Mouse (Mus musculus) embryo, embryonic 11.5 days (tissue): ENCODE data around the gene Pigo.
A peak's percentile ranks its signal among the peaks of the same experiment; 100 is the strongest.
"Not testable (repeated sequence)": the region's sequence is repeated elsewhere in the genome, so short reads cannot be mapped to it uniquely, and the experiment has no call there.

Source experiments
- DNase-seq: peaks from one replicate; pipeline ENCODE4 v3.0.0-alpha.2; 2012; ENCODE audit warnings: low read depth, low spot score

Gene Pigo

DNA sequence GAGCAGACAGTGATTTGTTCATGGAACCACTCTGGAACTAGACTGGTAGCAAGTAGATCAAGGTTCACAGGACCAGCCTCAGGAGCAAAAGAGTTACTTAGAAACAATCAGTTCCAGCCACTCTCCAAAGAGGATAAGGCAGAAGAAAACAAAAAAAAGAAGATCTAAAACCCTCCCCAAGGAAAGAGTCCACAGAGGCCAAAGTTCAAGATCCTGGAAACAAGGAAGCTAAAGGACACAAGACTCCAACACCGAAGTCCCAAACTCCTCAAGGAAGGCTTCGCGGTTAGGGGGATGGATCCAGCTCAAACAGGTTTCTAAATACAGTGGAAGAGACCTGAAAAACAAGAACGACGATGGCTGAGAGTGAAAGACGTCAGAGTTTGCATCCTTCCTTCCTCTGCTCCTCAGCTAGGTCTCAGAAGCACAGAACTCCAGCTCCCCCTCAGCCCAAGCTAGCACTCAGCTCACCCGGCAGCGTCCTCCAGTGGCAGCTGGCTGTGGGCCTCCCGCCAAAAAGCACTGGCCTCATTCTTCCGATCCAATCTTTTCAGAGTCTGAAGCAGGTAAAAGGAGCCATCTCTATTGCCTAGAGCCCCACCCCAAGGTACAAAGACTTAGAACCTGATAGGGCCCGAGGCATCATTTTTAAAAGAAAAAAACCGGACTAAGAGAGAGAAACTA is 22.7 kb downstream of the Pigo start:
- no peak for DNase-seq

DNA sequence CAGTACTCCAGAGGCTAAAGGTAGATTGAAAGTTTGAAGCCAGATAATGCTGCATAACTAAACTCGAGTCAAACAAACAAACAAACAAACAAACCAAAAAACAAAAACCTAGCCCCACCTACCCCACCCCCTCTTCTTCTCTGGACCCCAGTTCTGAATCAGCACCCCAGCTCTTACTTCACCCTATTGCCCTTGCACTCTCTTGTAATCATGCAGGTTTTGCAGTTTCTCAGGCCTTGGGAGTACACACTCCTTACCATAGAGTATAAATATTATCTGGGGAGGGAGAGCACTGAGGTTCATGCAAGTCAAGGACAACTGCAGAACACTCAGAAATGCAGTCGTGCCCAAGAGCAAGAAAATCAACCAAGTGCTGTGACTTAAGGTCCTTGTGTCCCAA is 24.3 kb downstream of the Pigo start:
- no peak for DNase-seq

DNA sequence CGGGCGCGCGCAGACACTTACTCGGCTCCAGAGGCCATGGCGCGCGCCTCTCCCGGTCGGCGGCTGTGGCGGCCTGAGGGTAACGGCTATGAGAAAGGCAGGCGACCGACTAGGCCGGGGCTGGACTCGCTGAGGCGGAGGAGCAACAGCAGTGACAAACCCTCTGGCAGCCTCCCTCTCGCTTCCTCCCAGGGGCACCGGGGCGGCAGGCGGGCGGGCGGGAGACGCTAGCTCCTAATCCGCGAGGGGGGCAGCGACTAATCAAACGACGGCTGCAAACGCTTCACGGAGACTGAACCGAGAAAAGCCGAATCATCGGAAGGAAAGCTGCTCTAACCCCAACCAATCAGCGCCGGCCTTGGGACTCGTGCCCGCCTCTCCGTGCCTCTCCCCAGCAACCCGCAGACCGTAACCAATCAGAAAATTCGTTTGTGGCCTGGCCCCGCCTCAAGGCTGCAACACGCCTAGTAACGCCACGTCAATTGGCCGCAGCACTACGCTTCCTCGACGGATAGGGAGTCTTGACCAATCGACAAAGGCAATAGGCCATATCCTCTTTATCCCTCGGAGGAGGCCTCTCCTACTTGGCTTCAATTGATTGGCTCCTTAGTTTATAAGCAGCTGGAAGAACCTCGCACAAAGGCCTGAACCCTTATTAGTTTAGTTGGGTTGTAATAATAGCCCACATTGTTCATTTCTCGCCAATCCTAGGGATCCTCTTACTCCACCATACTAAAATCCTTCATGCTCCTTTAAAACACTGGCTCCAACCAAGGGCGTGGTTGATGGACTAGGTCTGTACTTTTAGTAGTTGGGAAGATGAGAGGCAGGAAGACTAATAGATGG is 25.3 kb downstream of the Pigo start, which contains the start of gene Vcp:
TSS of gene Vcp (minus strand) at position 367 of the 846 bp plus-strand sequence.
- DNase-seq = peak; percentile 94

- DNase-seq = peak; percentile 61
Measured at GRCm38 (mm10) chr4:42999451-43000140, 26.0 kb downstream of the Pigo start.

- DNase-seq = no peak
Measured at GRCm38 (mm10) chr4:42998022-42998421, 27.6 kb downstream of the Pigo start.

DNA sequence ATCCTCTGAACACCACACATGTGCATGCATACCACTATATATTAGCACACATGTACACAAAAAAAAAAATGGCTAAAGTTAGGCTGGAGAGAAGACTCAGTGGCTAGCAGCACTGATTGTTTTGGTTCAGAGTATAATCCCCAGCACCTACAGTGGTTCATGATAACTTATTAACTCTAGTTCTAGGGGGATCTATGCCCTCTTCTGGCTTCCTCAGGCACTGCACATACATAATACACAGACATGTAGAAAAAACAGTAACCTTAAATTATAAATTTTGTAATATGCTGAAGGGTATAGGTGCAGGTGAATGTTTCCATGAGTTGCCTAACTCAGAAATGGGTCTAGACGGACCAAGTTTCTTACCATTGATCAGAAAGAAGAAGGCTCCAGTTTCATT is 37.3 kb downstream of the Pigo start:
- DNase-seq = no peak

GRCm38 (mm10) chr4:42980467-42980866 is 45.2 kb downstream of the Pigo start:
- not testable (repeated sequence) for DNase-seq

DNA sequence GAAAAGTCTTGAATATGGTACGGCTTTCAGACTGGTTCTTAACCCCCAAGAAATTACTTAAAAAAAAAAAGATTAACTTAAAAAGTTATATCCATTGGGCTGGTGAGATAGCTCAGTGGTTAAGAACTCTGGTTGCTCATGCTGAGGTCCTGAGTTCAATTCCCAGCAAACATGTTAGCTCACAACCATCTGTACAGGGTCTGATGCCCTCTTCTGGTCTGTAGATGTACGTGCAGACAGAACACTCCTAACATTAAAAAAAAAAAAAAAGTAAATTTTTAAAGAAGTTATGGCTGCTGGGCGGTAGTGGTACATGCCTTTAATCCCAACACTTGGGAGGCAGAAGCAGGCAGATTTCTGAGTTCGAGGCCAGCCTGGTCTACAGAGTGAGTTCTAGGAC is 47.6 kb downstream of the Pigo start:
- no peak for DNase-seq

GRCm38 (mm10) chr4:42973868-42974267 is 51.8 kb downstream of the Pigo start:
- DNase-seq = no peak

- DNase-seq = no peak
Measured at GRCm38 (mm10) chr4:42972952-42973351, 52.7 kb downstream of the Pigo start.

DNA sequence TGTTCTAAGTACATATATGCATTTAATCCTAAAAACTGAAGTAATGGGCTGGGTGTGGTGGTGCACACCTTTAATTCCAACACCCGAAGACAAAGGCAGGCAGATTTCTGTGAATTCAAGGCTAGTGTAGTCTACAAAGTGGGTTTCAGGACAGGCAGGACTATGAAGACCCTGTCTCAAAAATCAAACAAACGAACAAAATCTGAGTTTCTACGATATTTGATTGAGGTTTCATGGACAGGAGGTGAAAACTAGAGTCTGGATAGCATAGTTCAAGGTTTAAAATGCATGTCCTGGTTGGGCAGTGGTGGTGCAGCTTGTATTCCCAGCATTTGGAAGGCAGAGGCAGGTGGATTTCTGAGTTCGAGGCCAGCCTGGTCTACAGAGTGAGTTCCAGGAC is 56.3 kb downstream of the Pigo start, which contains the start of gene 1700022I11Rik:
TSS of gene 1700022I11Rik (plus strand) at position 301 of the 400 bp plus-strand sequence.
- no peak for DNase-seq
